Mouse (Mus musculus): ENCODE data around the gene Ppcs. TPM values are rescaled to one million over a fixed set of nuclear protein-coding genes. Genes with fewer than 3 reads are reported as not detected.

The Ppcs gene
- polyA plus RNA-seq (2017; shearing (Covaris generic)): 68.2 TPM

DNA sequence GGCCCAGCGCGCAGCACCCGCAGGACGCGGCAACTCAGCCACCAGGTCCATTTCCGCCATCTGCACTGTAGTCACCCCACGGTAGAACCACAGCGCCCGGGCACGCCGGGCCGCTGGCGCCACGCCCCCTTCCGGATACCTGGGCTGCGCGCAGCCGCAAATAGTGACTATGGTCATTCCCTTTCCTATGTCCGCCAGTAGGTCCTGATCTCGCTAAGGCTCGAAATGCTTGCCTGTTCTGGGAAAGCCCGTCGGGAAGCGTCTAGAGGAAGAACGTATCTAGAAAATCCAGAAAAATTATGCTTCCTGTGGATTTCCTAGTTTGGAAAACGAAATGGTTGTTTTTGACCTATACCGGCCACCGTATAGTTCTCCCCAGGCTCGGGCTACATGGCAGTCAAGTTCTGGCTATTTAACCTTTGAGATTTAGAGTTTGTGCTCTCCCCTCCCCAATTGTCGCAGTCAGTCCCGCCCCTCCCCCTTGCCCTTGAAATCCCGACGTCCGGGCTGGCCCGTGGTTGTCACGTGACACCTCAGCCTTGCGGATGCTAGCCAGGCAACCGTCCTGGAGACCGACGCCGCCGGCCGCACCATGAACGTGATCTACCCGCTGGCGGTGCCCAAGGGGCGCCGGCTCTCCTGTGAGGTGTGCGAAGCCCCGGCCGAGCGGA is at the start of gene Ppcs, which contains the start of gene Zmynd12:
Gene Ppcs (minus strand): TSS at position 127 of the 671 bp plus-strand sequence.
Gene Zmynd12 (plus strand): TSS at position 521 of the 671 bp plus-strand sequence.

DNA sequence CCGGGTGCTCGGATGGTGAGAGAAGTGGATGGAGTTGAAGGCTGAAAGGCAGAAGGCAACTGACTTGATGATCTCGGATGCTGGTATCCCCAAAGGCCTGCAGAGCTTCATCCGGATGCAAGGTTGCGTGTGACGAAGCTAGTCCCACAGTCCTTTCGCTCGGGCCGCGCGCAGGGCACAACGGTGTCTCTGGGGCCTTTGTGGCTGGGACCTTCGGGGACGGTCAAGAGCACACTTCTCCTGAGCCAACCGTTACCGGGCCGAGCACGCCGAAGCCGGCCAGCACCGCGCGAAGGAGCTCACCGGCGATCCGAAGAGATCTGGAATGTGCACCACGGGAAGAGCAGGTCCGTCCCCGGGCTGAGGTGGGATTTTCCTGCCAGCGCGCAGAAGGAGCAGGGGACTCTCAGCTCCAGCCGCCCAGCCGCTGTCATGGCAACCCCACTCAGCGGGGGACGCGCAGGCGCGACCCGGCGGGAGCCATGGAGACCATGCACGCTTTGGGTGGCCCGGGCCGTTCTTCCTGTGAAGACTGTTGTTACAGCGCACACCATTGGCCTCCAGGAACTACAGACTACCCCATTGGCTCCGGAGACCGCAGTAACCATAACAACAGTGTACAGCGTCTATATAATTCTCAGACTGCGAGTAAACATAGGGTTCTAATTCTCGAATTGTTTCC is 7.0 kb downstream of the Ppcs start, which contains the start of gene Ccdc30:
Gene Ccdc30 (minus strand): TSS at position 450 of the 682 bp plus-strand sequence.

Other genes starting within 250 kb of the Ppcs start
- 3.4 TPM for gene Zfp691, start 248.2 kb downstream of the Ppcs start, polyA plus RNA-seq (2017; shearing (Covaris generic))
- gene Ermap, start 232.4 kb downstream of the Ppcs start, polyA plus RNA-seq (2017; shearing (Covaris generic)): 0.57 TPM
- 70.2 TPM for gene Svbp, start 227.1 kb downstream of the Ppcs start, polyA plus RNA-seq (2017; shearing (Covaris generic))
- gene Tmem269, start 204.2 kb downstream of the Ppcs start, polyA plus RNA-seq (2017; shearing (Covaris generic)): 0.20 TPM
- gene AU022252, start 189.7 kb downstream of the Ppcs start, polyA plus RNA-seq (2017; shearing (Covaris generic)): 16.9 TPM
- gene P3h1, start 189.5 kb downstream of the Ppcs start, polyA plus RNA-seq (2017; shearing (Covaris generic)): 1.2 TPM
- not detected for gene Cldn19, start 167.0 kb downstream of the Ppcs start, polyA plus RNA-seq (2017; shearing (Covaris generic))
- gene Ybx1, start 127.8 kb downstream of the Ppcs start, polyA plus RNA-seq (2017; shearing (Covaris generic)): 56.4 TPM
- 44.0 TPM for gene Ppih, start 101.9 kb downstream of the Ppcs start, polyA plus RNA-seq (2017; shearing (Covaris generic))
- gene Ccdc30, start 6.9 kb downstream of the Ppcs start, polyA plus RNA-seq (2017; shearing (Covaris generic)): 7.8 TPM
- gene Zmynd12, start 394 bp upstream of the Ppcs start, polyA plus RNA-seq (2017; shearing (Covaris generic)): 0.27 TPM
- 0.11 TPM for gene Rimkla, start 70.2 kb upstream of the Ppcs start, polyA plus RNA-seq (2017; shearing (Covaris generic))
- gene Foxj3, start 114.6 kb upstream of the Ppcs start, polyA plus RNA-seq (2017; shearing (Covaris generic)): 18.3 TPM
- gene Frg2f1, start 117.1 kb upstream of the Ppcs start, polyA plus RNA-seq (2017; shearing (Covaris generic)): 3.7 TPM
- not detected for gene Guca2a, start 215.3 kb upstream of the Ppcs start, polyA plus RNA-seq (2017; shearing (Covaris generic))
- gene Guca2b, start 236.5 kb upstream of the Ppcs start, polyA plus RNA-seq (2017; shearing (Covaris generic)): not detected